Mouse (Mus musculus) gastrocnemius, adult 2 months (tissue): Measurements from ENCODE around the gene Slc12a1. TPM values are rescaled to one million over a fixed set of nuclear protein-coding genes. Genes with fewer than 3 reads are reported as not detected.

Experiments
- DNase-seq: peaks from one replicate; pipeline ENCODE4 v3.0.0; 2022
- H3K27ac ChIP-seq: fragments of 200-600 bp; 2 replicates; pipeline ENCODE4 v1.8.1; 2022; ENCODE audit warnings: mild to moderate bottlenecking
- H3K4me3 ChIP-seq: fragments of 200-600 bp; 2 replicates; pipeline ENCODE4 v1.8.1; 2022; ENCODE audit warnings: mild to moderate bottlenecking, moderate library complexity
- CTCF ChIP-seq: fragments of 200-600 bp; IDR thresholded peaks from 2 replicates; pipeline ENCODE4 v1.8.1; 2022; ENCODE audit warnings: antibody characterized with exemption, mild to moderate bottlenecking, moderate library complexity
- intact Hi-C: fragments of 180-260 bp; cut with DNase I; formaldehyde crosslinking; loops from one replicate; pipeline ENCODE4 v1.15.1; 2025
- total RNA-seq, 2 experiments: library from RNA; stranded (reverse); gene quantifications; 2 replicates each; pipeline ENCODE4 v1.2.3; 2021

Gene Slc12a1
- total RNA-seq, 2 experiments from 2014 or later, result not detected

- no peak for DNase-seq
- TF ChIP-seq CTCF, result no peak
Measured at GRCm38 (mm10) chr2:125142336-125142735, 10.0 kb upstream of the Slc12a1 start.

GRCm38 (mm10) chr2:125154294-125154693 lies 2.0 kb downstream of the Slc12a1 start:
- no peak overlapping the region for H3K27ac ChIP-seq
- no peak for DNase-seq
- H3K4me3 ChIP-seq, result no peak overlapping the region
- no peak for TF ChIP-seq CTCF
- intact Hi-C loops, result no loop called here

More at GRCm38 (mm10) chr2:125142336-125142735, 10.0 kb upstream of the Slc12a1 start:
- no peak overlapping the region for H3K27ac ChIP-seq
- intact Hi-C loops, result no loop called here
- H3K4me3 ChIP-seq, result no peak overlapping the region

- no peak overlapping the region for H3K27ac ChIP-seq
- H3K4me3 ChIP-seq, result no peak overlapping the region
- no peak for TF ChIP-seq CTCF
- intact Hi-C loops, result no loop called here
- no peak for DNase-seq
Measured at GRCm38 (mm10) chr2:125155504-125155903, 3.2 kb downstream of the Slc12a1 start.

- Histone ChIP-seq H3K27ac (no peak overlapping the region), H3K4me3 (no peak overlapping the region)
- intact Hi-C loops, result no loop called here
- no peak for TF ChIP-seq CTCF
- DNase-seq, result no peak
Measured at GRCm38 (mm10) chr2:125162012-125162470, 9.7 kb downstream of the Slc12a1 start.

GRCm38 (mm10) chr2:125178225-125178798 lies 26.0 kb downstream of the Slc12a1 start:
- no peak for TF ChIP-seq CTCF
- no peak for DNase-seq
- Histone ChIP-seq H3K4me3 (no peak overlapping the region), H3K27ac (no peak overlapping the region)
- intact Hi-C loops, result no loop called here

GRCm38 (mm10) chr2:125187904-125188303 lies 35.6 kb downstream of the Slc12a1 start:
- intact Hi-C loops, result loop anchor here (2.0 to 10.0 kb wide), 3 partner anchors 153 to 1087 kb away; no protein-coding TSS in a partner anchor
- no peak overlapping the region for H3K4me3 ChIP-seq
- DNase-seq, result no peak
- no peak overlapping the region for H3K27ac ChIP-seq
- no peak for TF ChIP-seq CTCF

GRCm38 (mm10) chr2:125189197-125189596 lies 36.9 kb downstream of the Slc12a1 start:
- intact Hi-C loops, result loop anchor here (2.0 to 10.0 kb wide), 3 partner anchors 154 to 1088 kb away; no protein-coding TSS in a partner anchor
- Histone ChIP-seq H3K27ac (no peak overlapping the region), H3K4me3 (no peak overlapping the region)
- peak; percentile 41 for DNase-seq
- peak; percentile 94 for TF ChIP-seq CTCF

- TF ChIP-seq CTCF, result no peak
- intact Hi-C loops, result no loop called here
- no peak overlapping the region for H3K27ac ChIP-seq
- DNase-seq, result no peak
- H3K4me3 ChIP-seq, result no peak overlapping the region
Measured at GRCm38 (mm10) chr2:125192905-125193304, 40.6 kb downstream of the Slc12a1 start.

- no peak for DNase-seq
- no peak for TF ChIP-seq CTCF
- intact Hi-C loops, result no loop called here
- Histone ChIP-seq H3K4me3 (no peak overlapping the region), H3K27ac (no peak overlapping the region)
Measured at GRCm38 (mm10) chr2:125196771-125197170, 44.5 kb downstream of the Slc12a1 start.

GRCm38 (mm10) chr2:125208894-125209596 lies 56.7 kb downstream of the Slc12a1 start:
- Histone ChIP-seq H3K4me3 (no peak overlapping the region), H3K27ac (no peak overlapping the region)
- DNase-seq, result no peak
- TF ChIP-seq CTCF, result no peak
- intact Hi-C loops, result no loop called here

GRCm38 (mm10) chr2:125211831-125212510 lies 59.7 kb downstream of the Slc12a1 start:
- DNase-seq, result no peak
- Histone ChIP-seq H3K4me3 (no peak overlapping the region), H3K27ac (no peak overlapping the region)
- no peak for TF ChIP-seq CTCF
- intact Hi-C loops, result no loop called here

- H3K27ac ChIP-seq, result no peak overlapping the region
- intact Hi-C loops, result no loop called here
- peak; percentile 79 for TF ChIP-seq CTCF
- no peak overlapping the region for H3K4me3 ChIP-seq
- DNase-seq, result peak; percentile 53
Measured at GRCm38 (mm10) chr2:125214592-125214991, 62.3 kb downstream of the Slc12a1 start.

- DNase-seq, result no peak
- TF ChIP-seq CTCF, result no peak
- intact Hi-C loops, result no loop called here
- no peak overlapping the region for H3K4me3 ChIP-seq
- no peak overlapping the region for H3K27ac ChIP-seq
Measured at GRCm38 (mm10) chr2:125217286-125217685, 65.0 kb downstream of the Slc12a1 start.
